Mouse (Mus musculus): Measurements from ENCODE around the gene Flrt1. TPM values are rescaled to one million over a fixed set of nuclear protein-coding genes. Genes with fewer than 3 reads are reported as not detected.

Gene Flrt1
- total and polyA plus RNA-seq, 3 experiments, result not detected

DNA sequence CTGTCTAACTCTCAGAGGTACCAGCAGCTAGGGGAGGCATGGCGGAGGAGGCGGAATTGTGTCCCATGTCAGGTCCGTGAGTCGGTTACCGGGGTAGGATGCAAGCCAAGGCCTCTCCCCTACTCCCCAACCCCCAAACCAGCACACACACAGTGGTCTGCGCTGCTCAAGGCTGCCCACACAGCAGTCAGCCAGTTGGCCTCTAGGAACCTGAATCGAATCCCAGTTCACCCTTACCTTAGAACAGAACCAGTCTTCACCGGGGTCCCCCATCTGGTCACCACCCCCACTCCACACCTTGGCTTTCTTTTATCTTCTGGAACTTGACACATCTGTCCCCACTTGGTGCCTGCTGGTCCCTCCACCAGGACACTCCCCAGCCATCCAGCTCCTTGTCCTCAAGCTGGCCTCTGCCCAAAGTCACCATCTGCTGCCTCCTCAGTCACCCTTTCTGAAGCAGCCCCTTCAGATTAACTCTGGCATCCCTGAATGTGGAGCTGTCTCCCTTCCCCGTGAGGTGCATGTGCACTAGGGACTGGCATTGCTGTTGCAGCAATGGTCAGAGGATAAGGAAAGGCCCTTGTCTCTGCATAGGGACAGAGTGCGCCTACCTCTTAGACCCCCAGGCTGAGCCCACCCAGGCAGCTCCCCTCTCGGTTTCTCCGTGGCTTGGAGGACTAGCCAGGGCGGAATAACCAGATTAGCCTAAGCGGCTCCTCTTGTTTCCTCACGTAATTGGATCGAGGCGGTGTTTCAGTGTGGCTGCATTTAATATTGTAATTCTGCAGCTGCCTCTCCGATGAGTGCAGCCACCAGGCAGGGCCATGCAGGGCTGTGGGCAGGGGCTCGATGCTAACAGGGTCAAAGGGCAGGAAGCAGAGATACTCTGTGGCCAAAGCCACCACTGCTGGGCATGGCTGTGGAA, 23.3 kb upstream of the Flrt1 start:
- TF ChIP-seq POLR2AphosphoS2 (IDR thresholded peaks at IDR 0.05; ENCODE audit: low read depth, low read length) (no peak), MYC (IDR thresholded peaks at IDR 0.05; ENCODE audit: low read depth, low read length) (no peak)
- Histone ChIP-seq H3K9me3 (replicated peaks; ENCODE audit: low read length) (no peaks in the 10 kb centered on the region), H3K4me1 (ENCODE audit: control insufficient read depth in 1 of 2, insufficient read depth in 2 of 2) (peaks cover 3 to 9% of the 10 kb centered on the region in 2 experiments; a peak in 2 of 4 replicates), H3K4me2 (ENCODE audit: insufficient read depth, low read depth, poor library complexity, severe bottlenecking) (no peak overlapping the region), H3K79me2 (replicated peaks; ENCODE audit: control insufficient read depth, extremely low read depth, insufficient read depth, poor library complexity, severe bottlenecking) (no peaks in the 10 kb centered on the region), H3K27me3 (replicated peaks) (peaks cover 85% of the 10 kb centered on the region), H3K36me3 (replicated peaks in 1 of 2; ENCODE audit: control insufficient read depth in 1 of 2, insufficient read depth in 1 of 2, low read length in 1 of 2) (no peaks in the 10 kb centered on the region), H3K27ac (ENCODE audit: insufficient read depth, low read depth) (no peak overlapping the region), H3K9ac (ENCODE audit: insufficient read depth, low read depth) (no peak overlapping the region), H3K4me3 (replicated peaks in 1 of 3; ENCODE audit: low read depth in 2 of 3, low read length in 2 of 3, poor library complexity in 1 of 3) (no peak overlapping the region)
- dilution Hi-C loops (cut with MboI; ENCODE audit: extremely low pct_ligation_motif_present, extremely low pct_unique_long_range_greater_than_20kb, low sequenced_read_pairs), result no loop called here
- no peak for DNase-seq (ENCODE audit: extremely low read depth)
- in situ Hi-C loops (cut with MboI; ENCODE audit: low pct_ligation_motif_present, low pct_unique_long_range_greater_than_20kb, low sequenced_read_pairs), result no loop called here

DNA sequence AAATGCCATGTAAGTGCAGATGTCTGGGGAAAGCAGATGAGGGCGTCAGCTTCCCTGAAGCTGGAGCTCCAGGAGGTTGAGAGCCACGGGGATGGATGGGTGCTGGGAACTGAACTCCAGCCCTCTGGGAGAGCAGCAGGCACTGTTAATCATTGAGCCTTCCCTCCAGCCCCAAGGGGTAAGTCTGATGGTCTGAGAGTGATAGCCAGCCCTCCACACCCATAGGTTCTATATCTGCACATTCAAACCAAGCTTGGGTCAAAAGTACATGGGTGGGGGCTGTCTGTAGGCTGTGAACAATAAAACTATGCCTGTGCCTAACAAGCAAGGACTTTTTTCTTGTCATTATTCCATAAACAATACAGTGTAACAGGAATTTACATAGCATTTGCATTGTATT, 21.4 kb upstream of the Flrt1 start:
- dilution Hi-C loops (cut with MboI; ENCODE audit: extremely low pct_ligation_motif_present, extremely low pct_unique_long_range_greater_than_20kb, low sequenced_read_pairs), result no loop called here
- peaks cover 3 to 9% of the 10 kb centered on the region in 2 experiments; a peak in 2 of 4 replicates for H3K4me1 ChIP-seq (ENCODE audit: control insufficient read depth in 1 of 2, insufficient read depth in 2 of 2)
- H3K36me3 ChIP-seq (replicated peaks in 1 of 2; ENCODE audit: control insufficient read depth in 1 of 2, insufficient read depth in 1 of 2, low read length in 1 of 2), result no peaks in the 10 kb centered on the region
- DNase-seq (ENCODE audit: extremely low read depth), result no peak
- in situ Hi-C loops (cut with MboI; ENCODE audit: low pct_ligation_motif_present, low pct_unique_long_range_greater_than_20kb, low sequenced_read_pairs), result no loop called here
- H3K27me3 ChIP-seq (replicated peaks), result peaks cover 80% of the 10 kb centered on the region
- H3K4me3 ChIP-seq (replicated peaks in 1 of 3; ENCODE audit: low read depth in 2 of 3, low read length in 2 of 3, poor library complexity in 1 of 3), result no peak overlapping the region
- no peak overlapping the region for H3K4me2 ChIP-seq (ENCODE audit: insufficient read depth, low read depth, poor library complexity, severe bottlenecking)
- no peaks in the 10 kb centered on the region for H3K79me2 ChIP-seq (replicated peaks; ENCODE audit: control insufficient read depth, extremely low read depth, insufficient read depth, poor library complexity, severe bottlenecking)
- no peaks in the 10 kb centered on the region for H3K9me3 ChIP-seq (replicated peaks; ENCODE audit: low read length)
- no peak overlapping the region for H3K9ac ChIP-seq (ENCODE audit: insufficient read depth, low read depth)
- H3K27ac ChIP-seq (ENCODE audit: insufficient read depth, low read depth), result no peak overlapping the region
- TF ChIP-seq E2F4 (IDR thresholded peaks at IDR 0.05; ENCODE audit: insufficient replicate concordance, low read depth, low read length), result no peak
- TF ChIP-seq RAD21 (IDR thresholded peaks at IDR 0.05; ENCODE audit: low read depth, low read length), result no peak
- TF ChIP-seq HCFC1 (IDR thresholded peaks at IDR 0.05; ENCODE audit: low read depth, low read length), result no peak
- TF ChIP-seq SIN3A (IDR thresholded peaks at IDR 0.05; ENCODE audit: low read length), result no peak
- TF ChIP-seq ZKSCAN1 (IDR thresholded peaks at IDR 0.05; ENCODE audit: borderline replicate concordance, low read depth, low read length), result no peak

DNA sequence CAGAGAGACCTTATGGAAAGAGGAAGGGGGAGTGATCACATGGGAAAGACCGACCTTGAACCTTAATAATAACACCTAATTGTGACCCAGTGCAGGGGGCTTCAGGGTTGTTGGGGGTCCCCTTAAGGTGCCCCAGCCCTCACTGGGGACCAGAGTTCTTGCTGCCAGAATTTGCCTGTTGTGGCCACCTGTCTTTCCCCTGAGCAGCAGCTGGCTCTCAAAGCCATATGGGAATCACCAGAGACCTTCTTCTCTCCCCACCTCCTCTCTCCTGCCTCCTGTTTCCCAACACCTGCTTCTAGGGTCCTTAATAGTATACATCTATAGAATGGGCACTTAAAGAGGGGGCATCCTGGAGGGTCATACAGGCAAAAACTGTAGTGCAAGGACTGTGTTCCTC, 20.7 kb upstream of the Flrt1 start:
- in situ Hi-C loops (cut with MboI; ENCODE audit: low pct_ligation_motif_present, low pct_unique_long_range_greater_than_20kb, low sequenced_read_pairs), result no loop called here

More for the DNA sequence above, 20.7 kb upstream of the Flrt1 start:
- no peaks in the 10 kb centered on the region for H3K79me2 ChIP-seq (replicated peaks; ENCODE audit: control insufficient read depth, extremely low read depth, insufficient read depth, poor library complexity, severe bottlenecking)
- H3K9ac ChIP-seq (ENCODE audit: insufficient read depth, low read depth), result no peak overlapping the region
- no peaks in the 10 kb centered on the region for H3K9me3 ChIP-seq (replicated peaks; ENCODE audit: low read length)
- peaks cover 80% of the 10 kb centered on the region for H3K27me3 ChIP-seq (replicated peaks)
- H3K4me2 ChIP-seq (ENCODE audit: insufficient read depth, low read depth, poor library complexity, severe bottlenecking), result no peak overlapping the region
- TF ChIP-seq MAFK (IDR thresholded peaks at IDR 0.05; ENCODE audit: insufficient replicate concordance, low read length), result no peak
- TF ChIP-seq JUN (IDR thresholded peaks at IDR 0.05; ENCODE audit: insufficient read depth, low read depth, low read length), result no peak
- no peak for TF ChIP-seq GABPA (IDR thresholded peaks at IDR 0.05; ENCODE audit: insufficient replicate concordance, low read depth, low read length)
- no peak for TF ChIP-seq CHD2 (IDR thresholded peaks at IDR 0.05; ENCODE audit: low read length)
- no peak for TF ChIP-seq RAD21 (IDR thresholded peaks at IDR 0.05; ENCODE audit: low read depth, low read length)
- no peak for TF ChIP-seq POLR2A (IDR thresholded peaks at IDR 0.05; ENCODE audit: low read depth, low read length)
- TF ChIP-seq POLR2AphosphoS2 (IDR thresholded peaks at IDR 0.05; ENCODE audit: low read depth, low read length), result no peak
- H3K27ac ChIP-seq (ENCODE audit: insufficient read depth, low read depth), result no peak overlapping the region
- H3K4me1 ChIP-seq (ENCODE audit: control insufficient read depth in 1 of 2, insufficient read depth in 2 of 2), result peaks cover 3 to 9% of the 10 kb centered on the region in 2 experiments; a peak in 2 of 4 replicates
- DNase-seq (ENCODE audit: extremely low read depth), result no peak
- dilution Hi-C loops (cut with MboI; ENCODE audit: extremely low pct_ligation_motif_present, extremely low pct_unique_long_range_greater_than_20kb, low sequenced_read_pairs), result no loop called here
- no peak overlapping the region for H3K4me3 ChIP-seq (replicated peaks in 1 of 3; ENCODE audit: low read depth in 2 of 3, low read length in 2 of 3, poor library complexity in 1 of 3)
- H3K36me3 ChIP-seq (replicated peaks in 1 of 2; ENCODE audit: control insufficient read depth in 1 of 2, insufficient read depth in 1 of 2, low read length in 1 of 2), result no peaks in the 10 kb centered on the region

Measured in CH12.LX (cell line).